In genomic region chr3:66331592-66332400, GRCm38 (mm10) we compare ENCODE assay signal across 8 mouse cellular contexts. TPM values are rescaled to one million over a fixed set of nuclear protein-coding genes. Genes with fewer than 3 reads are reported as not detected.
DNase-seq lines count a peak whose midpoint lies in the region; ATAC-seq lines count a peak whose summit lies in the region.

No protein-coding gene starts in this region.

- no peaks in the 10 kb centered on the region for H3K9me3 ChIP-seq in midbrain, embryonic 15.5 days

- H3K36me3 ChIP-seq in midbrain, embryonic 15.5 days (replicated peaks): no peaks in the 10 kb centered on the region

- 47% methylated on average over 12 of the region's 12 CpGs for WGBS in midbrain, embryonic 15.5 days

- no peak overlapping the region for H3K4me3 ChIP-seq in midbrain, embryonic 15.5 days

- H3K9ac ChIP-seq in midbrain, embryonic 15.5 days: no peak overlapping the region

- no peaks in the 10 kb centered on the region for H3K27me3 ChIP-seq in midbrain, embryonic 15.5 days (replicated peaks)

- ATAC-seq in midbrain, embryonic 15.5 days (replicated peaks): peak; percentile 83

- no peak overlapping the region for H3K27ac ChIP-seq in midbrain, embryonic 15.5 days

- H3K4me2 ChIP-seq in midbrain, embryonic 15.5 days: no peak overlapping the region

- DNase-seq in 3T3-L1 (ENCODE audit: low read depth, low spot score): peak; percentile 96
- peak; percentile 69 for DNase-seq in MEL-GATA-1-ER (ENCODE audit: extremely low read depth, low read depth)
- peak; percentile 13 for DNase-seq in cerebellum, adult 8-10 months
- peak; percentile 92 for DNase-seq in forelimb bud, embryonic 11.5 days (ENCODE audit: low read depth, low spot score)
- DNase-seq in kidney, adult 11 months: peak; percentile 28
- DNase-seq in left cerebral cortex, postnatal 25 days (ENCODE audit: low spot score in 2 of 2): peak; percentile 55 to 77
- peak; percentile 24 for DNase-seq in testis, postnatal 14 days (ENCODE audit: low spot score)

- H3K4me1 ChIP-seq in midbrain, embryonic 15.5 days: peaks cover 6% of the 10 kb centered on the region; the same call in 1 of the 2 replicates

- intact Hi-C loops in left cerebral cortex, postnatal 25 days (cut with DNase I): loop anchor here (2.0 to 5.0 kb wide), 2 partner anchors 936 to 1013 kb away; no protein-coding TSS in a partner anchor

RNA-seq across cellular contexts. Expression of gene Veph1, which starts 35.2 kb away (rescaled TPM):
- total RNA-seq in left cerebral cortex, postnatal 25 days (2021): under 1 TPM in 1 of 2 experiments, not detected in 1; 0.14 TPM
- 6.4 and 6.8 TPM in 2 replicates for polyA plus RNA-seq in midbrain, embryonic 15.5 days (2015; fragmentation: Nextera tagmentation; extraction: Ambion mirVana)

Comparison
In these comparisons a context has a peak if more than half of its experiments do, and no peak if none do; other contexts are left out.
1. DNase-seq: peak in every context shown above with its lines; median percentile 96 in 3T3-L1; 92 in forelimb bud, embryonic 11.5 days; 69 in MEL-GATA-1-ER; 66 in left cerebral cortex, postnatal 25 days; 28 in kidney, adult 11 months; 24 in testis, postnatal 14 days; 13 in cerebellum, adult 8-10 months.